Mouse (Mus musculus): ENCODE measurements around the gene Lnx2. TPM values are rescaled to one million over a fixed set of nuclear protein-coding genes. Genes with fewer than 3 reads are reported as not detected.
A peak's percentile ranks its signal among the peaks of the same experiment; 100 is the strongest.

Lnx2 gene
- polyA plus RNA-seq, 1 experiment from 2014 or later: 8.1 TPM

- Histone ChIP-seq H3K36me3 (ENCODE audit: control insufficient read depth, insufficient read depth, low read length) (no peaks in the 10 kb centered on the region), H3K9ac (ENCODE audit: low read length) (no peak overlapping the region), H3K9me3 (replicated peaks; ENCODE audit: control insufficient read depth, low read length) (no peaks in the 10 kb centered on the region), H3K27me3 (replicated peaks; ENCODE audit: control insufficient read depth, insufficient read depth, low read length) (0 out of 2 replicates have a peak, but pooled peaks cover 6% of the 10 kb centered on the region), H3K4me1 (ENCODE audit: control insufficient read depth, insufficient read depth, low read length) (peaks cover 2% of the 10 kb centered on the region; the same call in 1 of the 2 replicates), H3K27ac (ENCODE audit: low read depth, low read length) (no peak overlapping the region), H3K4me3 (ENCODE audit: low read depth, low read length) (no peak overlapping the region), H3K4me2 (ENCODE audit: low read length) (no peak overlapping the region)
- ATAC-seq (no peak), DNase-seq (ENCODE audit: low spot score) (no peak)
- WGBS: 83% methylated on average over 6 of the region's 6 CpGs
These were observed 95.0 kb downstream of the Lnx2 start for GRCm38 (mm10) chr5:146981376-146981775.

GRCm38 (mm10) chr5:146974781-146975123 is 101.6 kb downstream of the Lnx2 start:
- H3K27me3 ChIP-seq (replicated peaks; ENCODE audit: control insufficient read depth, insufficient read depth, low read length): peaks cover 4% of the 10 kb centered on the region; the same call in 1 of the 2 replicates
- no peak for DNase-seq (ENCODE audit: low spot score)

GRCm38 (mm10) chr5:146973858-146974780 is 102.3 kb downstream of the Lnx2 start:
- H3K9me3 ChIP-seq (replicated peaks; ENCODE audit: control insufficient read depth, low read length): no peaks in the 10 kb centered on the region
- H3K36me3 ChIP-seq (ENCODE audit: control insufficient read depth, insufficient read depth, low read length): no peaks in the 10 kb centered on the region
- no peak for ATAC-seq
- no peak overlapping the region for H3K9ac ChIP-seq (ENCODE audit: low read length)
- H3K27me3 ChIP-seq (replicated peaks; ENCODE audit: control insufficient read depth, insufficient read depth, low read length): peaks cover 4% of the 10 kb centered on the region; the same call in 1 of the 2 replicates
- DNase-seq (ENCODE audit: low spot score): no peak
- no peak overlapping the region for H3K4me2 ChIP-seq (ENCODE audit: low read length)
- H3K4me3 ChIP-seq (ENCODE audit: low read depth, low read length): no peak overlapping the region
- 86% methylated on average over 25 of the region's 25 CpGs for WGBS
- H3K27ac ChIP-seq (ENCODE audit: low read depth, low read length): no peak overlapping the region
- H3K4me1 ChIP-seq (ENCODE audit: control insufficient read depth, insufficient read depth, low read length): 0 out of 2 replicates have a peak, but pooled peaks cover 3% of the 10 kb centered on the region

More at GRCm38 (mm10) chr5:146974781-146975123, 101.6 kb downstream of the Lnx2 start:
- 70% methylated on average over 13 of the region's 13 CpGs for WGBS
- ATAC-seq: no peak
- no peaks in the 10 kb centered on the region for H3K36me3 ChIP-seq (ENCODE audit: control insufficient read depth, insufficient read depth, low read length)
- H3K27ac ChIP-seq (ENCODE audit: low read depth, low read length): no peak overlapping the region
- no peak overlapping the region for H3K9ac ChIP-seq (ENCODE audit: low read length)
- no peak overlapping the region for H3K4me3 ChIP-seq (ENCODE audit: low read depth, low read length)
- H3K4me1 ChIP-seq (ENCODE audit: control insufficient read depth, insufficient read depth, low read length): no peaks in the 10 kb centered on the region
- H3K4me2 ChIP-seq (ENCODE audit: low read length): no peak overlapping the region
- H3K9me3 ChIP-seq (replicated peaks; ENCODE audit: control insufficient read depth, low read length): no peaks in the 10 kb centered on the region

GRCm38 (mm10) chr5:146973353-146973752 is 103.0 kb downstream of the Lnx2 start:
- H3K4me2 ChIP-seq (ENCODE audit: low read length): no peak overlapping the region
- H3K27ac ChIP-seq (ENCODE audit: low read depth, low read length): no peak overlapping the region
- H3K9me3 ChIP-seq (replicated peaks; ENCODE audit: control insufficient read depth, low read length): no peaks in the 10 kb centered on the region
- no peaks in the 10 kb centered on the region for H3K36me3 ChIP-seq (ENCODE audit: control insufficient read depth, insufficient read depth, low read length)
- DNase-seq (ENCODE audit: low spot score): no peak
- 0 out of 2 replicates have a peak, but pooled peaks cover 5% of the 10 kb centered on the region for H3K4me1 ChIP-seq (ENCODE audit: control insufficient read depth, insufficient read depth, low read length)
- no peak overlapping the region for H3K9ac ChIP-seq (ENCODE audit: low read length)
- H3K27me3 ChIP-seq (replicated peaks; ENCODE audit: control insufficient read depth, insufficient read depth, low read length): peaks cover 4% of the 10 kb centered on the region; the same call in 1 of the 2 replicates
- 93% methylated on average over 9 of the region's 9 CpGs for WGBS
- ATAC-seq: no peak
- no peak overlapping the region for H3K4me3 ChIP-seq (ENCODE audit: low read depth, low read length)

- no peak overlapping the region for H3K4me2 ChIP-seq (ENCODE audit: low read length)
- ATAC-seq (no peak), DNase-seq (ENCODE audit: low spot score) (no peak)
- H3K27ac ChIP-seq (ENCODE audit: low read depth, low read length): no peak overlapping the region
- 78% methylated on average over 10 of the region's 10 CpGs for WGBS
- H3K27me3 ChIP-seq (replicated peaks; ENCODE audit: control insufficient read depth, insufficient read depth, low read length): peaks cover 4% of the 10 kb centered on the region; the same call in 1 of the 2 replicates
- H3K9me3 ChIP-seq (replicated peaks; ENCODE audit: control insufficient read depth, low read length): no peaks in the 10 kb centered on the region
- H3K4me3 ChIP-seq (ENCODE audit: low read depth, low read length): no peak overlapping the region
- 0 out of 2 replicates have a peak, but pooled peaks cover 5% of the 10 kb centered on the region for H3K4me1 ChIP-seq (ENCODE audit: control insufficient read depth, insufficient read depth, low read length)
- H3K36me3 ChIP-seq (ENCODE audit: control insufficient read depth, insufficient read depth, low read length): no peaks in the 10 kb centered on the region
- H3K9ac ChIP-seq (ENCODE audit: low read length): no peak overlapping the region
These were observed 104.4 kb downstream of the Lnx2 start for GRCm38 (mm10) chr5:146971776-146972561.

GRCm38 (mm10) chr5:146968695-146969393 is 107.5 kb downstream of the Lnx2 start:
- peak; percentile 70 for DNase-seq (ENCODE audit: low spot score)
- Histone ChIP-seq H3K4me2 (ENCODE audit: low read length) (peak overlapping the region; percentile 20; the same call in 1 of the 2 replicates), H3K4me3 (ENCODE audit: low read depth, low read length) (no peak overlapping the region), H3K9me3 (replicated peaks; ENCODE audit: control insufficient read depth, low read length) (no peaks in the 10 kb centered on the region), H3K27me3 (replicated peaks; ENCODE audit: control insufficient read depth, insufficient read depth, low read length) (peaks cover 4% of the 10 kb centered on the region; the same call in 1 of the 2 replicates), H3K27ac (ENCODE audit: low read depth, low read length) (no peak overlapping the region), H3K36me3 (ENCODE audit: control insufficient read depth, insufficient read depth, low read length) (no peaks in the 10 kb centered on the region), H3K9ac (ENCODE audit: low read length) (peak overlapping the region; percentile 35; the same call in 1 of the 2 replicates), H3K4me1 (ENCODE audit: control insufficient read depth, insufficient read depth, low read length) (0 out of 2 replicates have a peak, but pooled peaks cover 5% of the 10 kb centered on the region)
- ATAC-seq: peak; percentile 44; the same call in 1 of the 2 replicates
- WGBS: 10% methylated on average over 13 of the region's 13 CpGs

Other genes with a start within 250 kb of the Lnx2 start
- gene Rpl21, start 243.7 kb downstream of the Lnx2 start, polyA plus RNA-seq (2014; fragmentation: Nextera tagmentation; extraction: Ambion mirVana): 391 and 517 TPM in 2 replicates
- gene Rasl11a, start 231.5 kb downstream of the Lnx2 start, polyA plus RNA-seq (2014; fragmentation: Nextera tagmentation; extraction: Ambion mirVana): 6.4 and 8.6 TPM in 2 replicates
- gene Gtf3a, start 127.9 kb downstream of the Lnx2 start, polyA plus RNA-seq (2014; fragmentation: Nextera tagmentation; extraction: Ambion mirVana): 99.7 and 110 TPM in 2 replicates
- gene Mtif3, start 112.8 kb downstream of the Lnx2 start, polyA plus RNA-seq (2014; fragmentation: Nextera tagmentation; extraction: Ambion mirVana): 27.1 and 34.4 TPM in 2 replicates
- gene Polr1d, start 464 bp upstream of the Lnx2 start, polyA plus RNA-seq (2014; fragmentation: Nextera tagmentation; extraction: Ambion mirVana): 121 and 135 TPM in 2 replicates
- 2.3 and 3.0 TPM in 2 replicates for gene Gsx1, start 112.1 kb upstream of the Lnx2 start, polyA plus RNA-seq (2014; fragmentation: Nextera tagmentation; extraction: Ambion mirVana)
- gene Pdx1, start 193.4 kb upstream of the Lnx2 start, polyA plus RNA-seq (2014; fragmentation: Nextera tagmentation; extraction: Ambion mirVana): not detected in 2 replicates
- not detected in 2 replicates for gene Cdx2, start 230.7 kb upstream of the Lnx2 start, polyA plus RNA-seq (2014; fragmentation: Nextera tagmentation; extraction: Ambion mirVana)
- gene Urad, start 245.9 kb upstream of the Lnx2 start, polyA plus RNA-seq (2014; fragmentation: Nextera tagmentation; extraction: Ambion mirVana): not detected in 2 replicates

Measured in forebrain, embryonic 14.5 days (tissue).